Comparison of ENCODE assay signal across 8 mouse cellular contexts in the genomic region with DNA sequence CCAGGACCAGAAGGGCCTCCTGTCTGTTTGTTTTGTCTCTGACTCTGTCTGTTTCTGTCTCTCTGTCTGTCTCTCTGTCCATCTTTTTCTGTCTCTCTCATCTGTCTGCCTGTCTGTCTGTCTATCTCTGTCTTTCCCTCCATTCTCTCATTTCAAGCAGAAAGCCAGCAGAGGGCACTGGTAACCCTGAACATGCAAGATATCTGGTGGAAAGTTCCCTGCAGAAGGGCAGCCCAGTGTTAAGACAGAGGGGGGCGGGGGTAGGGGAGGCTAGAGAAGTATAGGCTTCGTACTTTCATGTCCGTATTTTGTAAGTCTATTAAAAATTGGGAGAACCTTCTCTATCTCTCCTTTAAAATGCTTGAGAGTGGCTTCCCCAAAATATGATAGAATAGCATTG.
A peak's percentile ranks its signal among the peaks of the same experiment; 100 is the strongest.
DNase-seq lines count a peak whose midpoint lies in the region; ATAC-seq and TF ChIP-seq lines count a peak whose summit lies in the region.

No protein-coding gene starts in this region.

- 0 out of 2 replicates have a peak, but pooled peaks have one; percentile 18 for TF ChIP-seq CTCF in bone marrow macrophage, adult 2 months (IDR thresholded peaks at IDR 0.05; ENCODE audit: low read depth, low read length)

- ATAC-seq in heart, embryonic 12.5 days (ENCODE audit: insufficient number of reproducible peaks, low FRiP score), result peak; percentile 42; the same call in 1 of the 2 replicates
- ATAC-seq in heart, embryonic 11.5 days (replicated peaks; ENCODE audit: insufficient number of reproducible peaks, low FRiP score, low TSS enrichment), result no peak
- ATAC-seq in forebrain, embryonic 13.5 days, result peak; percentile 59; the same call in 1 of the 2 replicates
- peak; percentile 70; the same call in 1 of the 2 replicates for ATAC-seq in midbrain, embryonic 11.5 days (ENCODE audit: low FRiP score)

- H3K9ac ChIP-seq in heart, embryonic 12.5 days, result no peak overlapping the region
- H3K9ac ChIP-seq in heart, embryonic 11.5 days (ENCODE audit: low read depth, low read length), result no peak overlapping the region
- H3K9ac ChIP-seq in forebrain, embryonic 13.5 days, result no peak overlapping the region
- no peak overlapping the region for H3K9ac ChIP-seq in midbrain, embryonic 11.5 days (ENCODE audit: low read length)

- H3K4me3 ChIP-seq in heart, embryonic 12.5 days, result no peak overlapping the region
- H3K4me3 ChIP-seq in heart, embryonic 11.5 days (ENCODE audit: low read depth, low read length), result no peak overlapping the region
- no peak overlapping the region for H3K4me3 ChIP-seq in bone marrow macrophage, adult 2 months (ENCODE audit: insufficient read depth, low read length)
- H3K4me3 ChIP-seq in forebrain, embryonic 13.5 days, result no peak overlapping the region
- H3K4me3 ChIP-seq in midbrain, embryonic 11.5 days (ENCODE audit: low read depth, low read length), result no peak overlapping the region

- no peak for TF ChIP-seq POLR2A in bone marrow macrophage, adult 2 months (IDR thresholded peaks at IDR 0.05; ENCODE audit: borderline replicate concordance, low read depth, low read length)

- peaks cover 6% of the 10 kb centered on the region; the same call in 1 of the 2 replicates for H3K4me1 ChIP-seq in heart, embryonic 12.5 days (replicated peaks)
- H3K4me1 ChIP-seq in heart, embryonic 11.5 days (ENCODE audit: control insufficient read depth, insufficient read depth, low read length), result no peaks in the 10 kb centered on the region
- no peaks in the 10 kb centered on the region for H3K4me1 ChIP-seq in bone marrow macrophage, adult 2 months (ENCODE audit: control insufficient read depth, insufficient read depth, low read length)
- H3K4me1 ChIP-seq in forebrain, embryonic 13.5 days, result peaks cover 13% of the 10 kb centered on the region; the same call in 1 of the 2 replicates
- H3K4me1 ChIP-seq in midbrain, embryonic 11.5 days (ENCODE audit: control insufficient read depth, insufficient read depth, low read length), result no peaks in the 10 kb centered on the region

- no peaks in the 10 kb centered on the region for H3K27me3 ChIP-seq in heart, embryonic 12.5 days (replicated peaks)
- no peaks in the 10 kb centered on the region for H3K27me3 ChIP-seq in heart, embryonic 11.5 days (ENCODE audit: control insufficient read depth, insufficient read depth, low read length)
- H3K27me3 ChIP-seq in forebrain, embryonic 13.5 days, result no peaks in the 10 kb centered on the region
- no peaks in the 10 kb centered on the region for H3K27me3 ChIP-seq in midbrain, embryonic 11.5 days (ENCODE audit: control insufficient read depth, insufficient read depth, low read length)

- H3K9me3 ChIP-seq in heart, embryonic 12.5 days (replicated peaks), result no peaks in the 10 kb centered on the region
- H3K9me3 ChIP-seq in heart, embryonic 11.5 days (replicated peaks; ENCODE audit: control insufficient read depth, low read length), result no peaks in the 10 kb centered on the region
- H3K9me3 ChIP-seq in forebrain, embryonic 13.5 days (replicated peaks), result no peaks in the 10 kb centered on the region
- H3K9me3 ChIP-seq in midbrain, embryonic 11.5 days (ENCODE audit: control insufficient read depth, low read length), result no peaks in the 10 kb centered on the region

- H3K27ac ChIP-seq in heart, embryonic 12.5 days (ENCODE audit: poor library complexity, severe bottlenecking), result no peak overlapping the region
- no peak overlapping the region for H3K27ac ChIP-seq in heart, embryonic 11.5 days (ENCODE audit: low read depth, low read length)
- no peak overlapping the region for H3K27ac ChIP-seq in bone marrow macrophage, adult 2 months (ENCODE audit: insufficient read depth, low read depth, low read length)
- H3K27ac ChIP-seq in forebrain, embryonic 13.5 days, result no peak overlapping the region
- H3K27ac ChIP-seq in midbrain, embryonic 11.5 days (ENCODE audit: low read depth, low read length), result no peak overlapping the region

- no peaks in the 10 kb centered on the region for H3K36me3 ChIP-seq in heart, embryonic 12.5 days
- H3K36me3 ChIP-seq in heart, embryonic 11.5 days (ENCODE audit: control insufficient read depth, insufficient read depth, low read length), result no peaks in the 10 kb centered on the region
- H3K36me3 ChIP-seq in forebrain, embryonic 13.5 days (ENCODE audit: poor library complexity, severe bottlenecking), result no peaks in the 10 kb centered on the region
- H3K36me3 ChIP-seq in midbrain, embryonic 11.5 days (ENCODE audit: control insufficient read depth, insufficient read depth, low read length), result no peaks in the 10 kb centered on the region

- no peak overlapping the region for H3K4me2 ChIP-seq in heart, embryonic 12.5 days
- no peak overlapping the region for H3K4me2 ChIP-seq in heart, embryonic 11.5 days
- no peak overlapping the region for H3K4me2 ChIP-seq in forebrain, embryonic 13.5 days
- no peak overlapping the region for H3K4me2 ChIP-seq in midbrain, embryonic 11.5 days

- peak; percentile 31 to 36 for DNase-seq in B cell, adult 2 months
- DNase-seq in layer of hippocampus, adult 9-11 months, result peak; percentile 40
- DNase-seq in midbrain, embryonic 11.5 days (ENCODE audit: low spot score, missing footprints), result peak; percentile 86
- peak; percentile 75 to 82 for DNase-seq in thymus, postnatal 10 days (ENCODE audit: low spot score in 2 of 2)

- WGBS in heart, embryonic 12.5 days, result 42% methylated on average over 3 of the region's 3 CpGs
- 43% methylated on average over 3 of the region's 3 CpGs for WGBS in heart, embryonic 11.5 days (ENCODE audit: insufficient replicate concordance)
- WGBS in forebrain, embryonic 13.5 days, result 33% methylated on average over 3 of the region's 3 CpGs
- 48% methylated on average over 3 of the region's 3 CpGs for WGBS in midbrain, embryonic 11.5 days

Comparison
In these comparisons a context has a peak if more than half of its experiments do, and no peak if none do; other contexts are left out.
1. DNase-seq: peak in every context shown above with its lines; median percentile 86 in midbrain, embryonic 11.5 days; 78 in thymus, postnatal 10 days; 40 in layer of hippocampus, adult 9-11 months; 34 in B cell, adult 2 months.